Mouse (Mus musculus): ENCODE data around the gene C9orf72. TPM values are rescaled to one million over a fixed set of nuclear protein-coding genes. Genes with fewer than 3 reads are reported as not detected.
A peak's percentile ranks its signal among the peaks of the same experiment; 100 is the strongest.

The C9orf72 gene
- total RNA-seq, 2 experiments from 2014 or later = 8.9 to 9.0 TPM

DNA sequence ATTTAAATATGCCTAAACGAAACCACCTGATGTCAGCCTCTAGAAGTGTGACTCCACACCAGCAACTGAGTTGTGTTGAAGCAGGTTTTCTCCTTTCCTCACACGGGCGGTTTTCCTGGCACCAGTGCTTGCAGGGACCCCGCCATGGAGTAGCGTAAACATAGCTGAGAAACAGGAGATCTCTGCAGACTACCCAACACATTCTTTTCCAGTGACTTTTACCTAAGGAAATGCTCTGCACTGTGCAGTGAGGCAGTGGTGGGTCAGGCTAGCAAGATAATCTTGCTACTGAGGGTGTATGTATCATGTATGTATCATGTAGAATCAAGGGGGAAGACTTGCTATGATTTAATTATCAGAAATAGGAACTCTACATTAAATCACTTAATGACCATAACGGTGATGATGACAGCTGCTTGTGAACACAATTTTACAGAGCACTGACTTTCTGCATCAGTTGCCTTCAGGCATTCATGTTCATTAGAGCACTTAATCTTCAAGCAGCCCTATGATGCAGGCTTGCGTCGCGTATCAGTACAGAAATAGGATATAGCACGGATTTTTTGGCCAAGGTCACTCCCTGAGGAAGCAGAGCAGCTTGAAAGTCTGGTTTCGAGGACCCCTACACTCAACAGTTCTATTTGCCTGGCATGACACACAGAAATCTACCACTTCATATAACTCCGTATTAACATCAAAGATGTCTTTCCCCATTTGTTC, 47.9 kb downstream of the C9orf72 start:
- DNase-seq (ENCODE audit: low spot score in 2 of 2) = no peak

DNA sequence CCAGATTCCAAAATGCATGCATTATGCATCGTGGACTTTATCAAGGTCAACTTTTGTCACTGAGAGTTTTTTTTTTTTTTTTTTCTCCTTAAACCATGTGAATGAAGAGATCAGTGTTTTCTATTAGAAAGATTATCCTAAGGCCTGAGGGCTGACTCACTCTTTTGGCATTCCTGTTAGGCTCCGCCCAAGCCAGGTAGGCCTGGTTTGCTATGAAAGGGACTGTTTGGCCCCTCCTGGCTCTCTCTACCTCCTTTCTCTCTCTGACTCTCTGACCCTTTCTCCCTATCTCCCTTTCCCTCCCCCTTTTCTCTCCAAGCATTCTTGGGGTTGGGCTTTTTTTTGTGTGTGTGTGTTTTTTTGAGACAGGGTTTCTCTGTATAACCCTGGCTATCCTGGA, 50.4 kb downstream of the C9orf72 start:
- DNase-seq (ENCODE audit: low spot score in 2 of 2) = no peak

DNA sequence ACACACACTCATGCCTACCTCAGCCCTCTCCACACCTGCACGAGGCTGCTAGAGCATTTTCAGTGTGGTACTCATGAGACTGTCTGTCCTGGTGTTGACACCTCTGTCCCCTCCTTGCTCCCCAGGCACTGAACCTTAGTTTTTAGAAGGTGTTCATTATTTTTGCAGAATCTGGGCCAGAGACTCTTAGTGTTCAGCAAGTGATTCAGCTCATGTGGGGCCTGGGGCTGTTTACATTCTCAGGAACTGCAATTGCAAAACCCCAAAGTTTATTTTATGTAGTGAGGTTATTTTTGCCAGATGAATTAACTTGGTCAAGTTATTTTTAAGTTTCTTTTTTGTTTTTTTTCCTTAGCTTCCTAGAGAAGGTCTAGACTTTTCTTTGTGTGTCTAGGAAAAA, 52.4 kb downstream of the C9orf72 start:
- DNase-seq (ENCODE audit: low spot score in 2 of 2) = no peak

DNA sequence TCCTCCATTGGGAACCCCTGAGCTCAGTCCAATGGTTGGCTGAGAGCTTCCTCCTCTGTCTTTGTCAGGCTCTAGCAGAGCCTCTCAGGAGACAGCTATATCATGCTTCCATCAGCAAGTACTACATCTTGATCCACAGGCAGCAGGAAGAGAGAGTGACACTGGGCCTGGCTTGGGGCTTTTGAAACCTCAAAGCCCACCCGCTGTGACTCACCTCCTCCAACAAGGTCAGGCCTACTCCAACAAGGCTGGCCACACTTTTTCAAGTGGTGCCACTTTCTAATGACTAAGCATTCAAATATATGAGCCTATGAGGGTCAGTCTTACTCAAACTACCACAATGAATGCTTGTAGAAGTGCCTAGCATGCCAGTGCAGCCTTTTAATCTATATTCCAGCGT, 53.5 kb downstream of the C9orf72 start:
- DNase-seq (ENCODE audit: low spot score in 2 of 2) = no peak

DNA sequence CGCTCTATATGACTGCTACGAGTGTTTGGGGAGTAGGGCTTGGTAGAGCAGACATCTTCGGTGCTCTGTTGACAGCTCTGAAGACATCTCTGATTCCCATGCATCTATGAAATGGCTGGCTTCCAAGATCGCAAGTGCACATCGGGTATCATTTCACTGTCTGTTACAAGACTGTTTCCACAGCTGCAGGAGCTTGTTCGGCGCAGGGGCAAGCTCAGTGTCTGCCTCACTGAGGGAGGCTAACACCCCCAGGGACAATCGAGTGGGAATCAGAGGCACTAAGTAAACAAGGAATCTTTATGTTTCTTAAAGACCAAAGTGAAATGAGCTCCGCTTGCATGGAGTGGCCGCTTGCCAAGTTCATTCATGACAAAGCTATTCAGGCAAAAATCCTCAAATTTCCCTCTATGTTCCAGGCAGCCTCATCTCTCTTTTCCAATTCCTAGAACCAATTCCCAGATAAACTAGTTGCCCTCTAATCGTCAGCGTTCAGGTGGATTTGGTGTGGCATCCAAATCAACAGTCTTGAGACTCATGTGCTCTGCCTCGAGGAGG, 56.3 kb downstream of the C9orf72 start:
- peak in 1 of 2 experiments; percentile 17 for DNase-seq (ENCODE audit: low spot score in 2 of 2)

DNA sequence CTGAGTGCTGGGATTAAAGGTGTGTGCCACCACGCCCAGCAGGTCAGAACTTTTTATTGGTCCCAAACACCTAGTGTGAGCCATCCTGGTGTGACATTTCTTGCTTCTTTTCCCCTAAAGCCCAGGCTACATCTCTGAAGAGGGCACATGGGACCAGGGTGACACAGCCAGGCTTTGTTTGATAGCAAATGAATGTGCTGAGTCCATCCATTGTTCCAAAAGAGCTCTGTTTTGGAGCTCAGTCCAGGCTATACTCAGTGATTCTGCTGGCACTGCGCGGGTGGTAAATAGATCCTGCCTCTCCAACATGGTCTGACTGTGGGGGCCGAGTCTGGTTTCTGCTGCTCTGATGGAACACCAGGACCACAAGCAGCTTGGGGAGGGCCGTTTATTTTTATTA, 58.1 kb downstream of the C9orf72 start:
- no peak for DNase-seq (ENCODE audit: low spot score in 2 of 2)

DNA sequence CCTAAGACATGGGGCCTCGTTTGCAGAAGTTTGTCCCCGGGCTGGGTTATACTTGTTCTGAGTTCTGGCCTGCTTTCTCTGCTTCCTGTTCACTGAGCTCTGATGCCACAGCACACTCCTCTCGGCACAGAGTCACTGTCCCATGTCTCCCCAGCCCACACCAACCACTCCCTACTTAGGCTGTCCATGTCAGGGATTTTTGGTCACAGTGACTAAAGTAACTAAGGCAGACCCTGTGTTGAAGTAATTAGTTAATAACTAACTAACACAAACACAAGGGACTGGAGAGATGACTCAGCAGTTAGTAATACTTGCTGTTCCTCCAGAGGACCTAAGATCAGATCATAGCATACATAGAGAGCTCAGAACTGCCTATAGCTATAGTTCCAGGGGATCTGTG, 60.0 kb downstream of the C9orf72 start:
- no peak for DNase-seq (ENCODE audit: low spot score in 2 of 2)

DNA sequence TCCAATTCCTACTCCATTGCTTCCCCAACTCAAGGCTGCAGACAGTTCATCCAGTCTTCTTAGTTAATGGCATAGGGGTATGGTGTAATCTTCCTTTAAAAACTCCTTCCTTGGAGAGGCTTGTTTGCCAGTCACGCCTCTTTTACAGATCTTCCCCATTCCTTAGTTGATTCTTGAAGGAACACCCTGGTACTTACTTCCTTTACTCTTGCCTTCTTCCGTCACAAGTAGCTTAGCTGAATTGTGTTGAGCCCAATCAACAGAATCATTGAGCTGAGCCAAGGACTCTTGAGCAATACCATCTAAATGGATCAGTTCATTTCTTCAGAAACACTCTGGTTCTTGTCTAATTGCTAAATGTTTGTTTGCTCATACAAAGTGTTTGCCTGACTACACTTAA, 60.7 kb downstream of the C9orf72 start:
- no peak for DNase-seq (ENCODE audit: low spot score in 2 of 2)

DNA sequence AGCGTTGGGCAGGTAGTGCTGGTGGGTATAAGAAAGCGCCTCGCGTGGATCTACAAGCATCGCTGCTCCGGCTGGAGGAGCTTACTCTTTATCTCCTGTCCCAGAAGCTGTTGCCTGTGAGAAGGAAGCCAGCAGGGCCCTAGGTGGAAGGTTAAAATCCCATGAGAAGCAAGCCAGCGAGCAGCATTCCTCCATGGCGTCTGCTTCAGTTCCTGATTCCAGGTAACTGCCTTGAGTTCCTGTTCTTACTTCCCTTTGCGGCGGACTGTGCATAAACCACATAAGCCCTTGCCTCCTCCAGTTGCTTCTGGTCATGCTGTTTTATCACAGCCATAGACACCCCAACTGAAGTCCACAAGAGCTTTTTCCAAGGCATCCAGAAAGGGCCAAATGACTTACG, 68.2 kb downstream of the C9orf72 start:
- DNase-seq (ENCODE audit: low spot score in 2 of 2) = no peak

DNA sequence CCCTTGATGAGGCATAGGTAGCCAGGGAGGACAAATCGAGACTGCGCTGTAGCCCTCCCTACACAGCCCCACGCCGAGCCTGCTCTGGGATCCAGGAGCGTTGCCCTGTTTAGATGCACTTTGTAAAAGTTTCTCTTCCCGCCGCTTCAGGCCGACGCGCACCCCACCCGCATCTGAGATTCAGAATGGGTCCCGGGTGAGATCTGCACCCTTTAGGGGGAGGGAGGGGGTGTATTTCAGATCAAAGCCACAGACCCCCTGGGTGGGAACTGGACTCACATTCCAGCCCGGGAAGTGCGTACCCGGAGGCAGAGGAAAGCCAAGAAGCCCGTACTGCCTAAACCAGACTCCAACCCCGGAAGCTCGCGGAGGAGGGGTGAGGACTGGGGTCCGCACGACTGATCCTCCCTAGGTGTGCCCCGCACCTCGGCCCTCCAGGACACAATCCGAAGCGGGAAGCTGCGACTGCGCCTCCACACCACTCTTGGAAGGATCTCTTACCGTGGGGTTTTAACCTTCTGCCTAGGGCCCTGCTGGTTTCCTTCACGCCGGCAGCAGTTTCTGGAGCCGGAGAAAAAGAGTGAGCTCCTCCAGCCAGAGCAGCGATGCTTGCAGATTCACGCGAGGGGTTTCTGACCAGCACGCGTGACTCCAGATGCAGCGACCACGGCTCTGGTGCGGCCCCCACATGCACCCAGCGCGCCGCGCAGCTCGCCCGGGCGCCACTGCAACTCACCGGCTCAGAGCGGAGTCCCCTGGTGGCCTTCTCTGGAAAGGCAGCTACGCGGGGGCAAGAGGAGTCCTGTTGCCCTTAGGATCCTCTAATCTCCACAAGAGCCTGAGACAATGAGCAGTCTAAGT, 69.0 kb downstream of the C9orf72 start, which contains the start of gene Mob3b:
Mob3b (minus strand) TSS at position 734 of the 861 bp plus-strand sequence.
- DNase-seq (ENCODE audit: low spot score in 2 of 2) = peak; percentile 76 to 87

DNA sequence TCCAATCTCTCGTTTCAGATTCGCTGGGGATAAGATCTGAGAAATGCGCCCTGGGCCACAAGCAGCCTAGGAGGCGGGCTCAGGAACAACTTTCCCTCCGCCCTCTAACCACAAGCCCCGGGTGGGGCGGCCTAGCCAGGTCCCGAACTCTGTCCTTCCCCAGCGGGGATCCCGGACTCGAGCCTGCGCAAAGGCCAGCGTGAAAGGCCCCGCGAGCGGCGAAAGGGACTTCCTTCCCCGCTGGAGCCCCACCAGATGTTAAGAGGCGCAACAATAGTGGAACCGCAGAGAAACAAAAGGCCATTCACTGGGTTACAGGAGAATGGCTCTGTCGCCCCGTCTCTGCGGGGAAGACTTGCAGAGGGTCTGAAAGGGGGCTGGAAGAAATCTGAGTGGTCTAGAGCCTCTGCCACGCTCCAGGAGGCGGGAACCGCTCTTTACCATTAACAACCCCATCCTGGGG, 69.8 kb downstream of the C9orf72 start:
- peak; percentile 28 to 53 for DNase-seq (ENCODE audit: low spot score in 2 of 2)

DNA sequence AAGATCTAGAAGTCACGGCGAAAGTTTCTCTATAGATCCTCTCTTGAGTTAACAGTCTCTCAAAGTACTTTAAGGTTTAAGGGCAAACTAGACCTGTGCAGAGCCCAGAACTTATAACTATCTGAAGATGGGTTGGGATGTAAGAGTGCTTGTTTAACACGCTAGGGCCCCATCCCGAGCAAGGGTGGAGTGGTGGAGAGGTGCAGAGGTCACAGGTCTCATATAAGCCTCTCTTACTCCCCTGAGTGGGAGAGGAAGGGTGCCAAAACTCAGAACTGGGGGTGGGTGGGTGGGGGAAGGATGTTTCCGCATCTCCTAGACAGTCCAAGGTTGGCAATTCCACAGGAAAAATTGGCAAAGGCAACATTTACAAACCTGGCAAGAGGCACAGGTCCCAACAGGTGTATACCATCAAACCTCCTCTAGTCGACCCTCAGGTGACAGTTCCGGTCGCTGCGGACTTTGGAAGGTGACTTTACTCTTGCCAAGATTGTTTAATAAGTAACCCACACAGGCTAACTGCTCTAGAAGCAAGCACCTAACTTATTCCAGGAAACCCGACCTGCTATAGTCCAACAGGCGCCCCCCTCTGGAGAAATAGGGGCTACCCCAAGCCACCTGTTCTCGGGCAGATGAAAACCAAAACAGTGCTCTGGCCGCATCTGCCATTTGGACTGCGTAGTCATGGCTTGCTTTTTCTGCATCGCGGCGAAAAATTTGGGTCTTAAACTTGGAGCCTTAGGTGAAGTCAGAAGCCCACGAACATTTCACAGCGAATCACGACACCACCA, 70.6 kb downstream of the C9orf72 start:
- no peak for DNase-seq (ENCODE audit: low spot score in 2 of 2)

DNA sequence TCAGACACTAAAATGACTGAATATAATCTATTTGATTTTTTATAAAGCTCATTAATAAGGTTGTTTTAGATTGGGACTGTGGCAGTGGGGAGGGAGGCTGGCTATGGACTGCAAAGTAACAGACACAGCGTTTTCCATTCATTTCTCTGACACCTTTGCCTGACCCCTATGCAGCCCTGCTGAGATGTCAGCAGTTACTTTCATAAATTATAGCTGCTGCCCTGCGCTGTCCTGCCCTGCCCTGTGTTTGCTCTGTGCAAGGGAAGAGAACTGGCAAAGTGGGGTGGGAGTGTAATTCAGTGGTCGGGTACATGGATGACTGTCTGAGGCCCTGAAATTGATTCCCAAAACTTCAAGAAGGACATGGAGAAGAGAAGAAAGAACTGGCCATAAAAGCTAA, 71.9 kb downstream of the C9orf72 start:
- no peak for DNase-seq (ENCODE audit: low spot score in 2 of 2)

DNA sequence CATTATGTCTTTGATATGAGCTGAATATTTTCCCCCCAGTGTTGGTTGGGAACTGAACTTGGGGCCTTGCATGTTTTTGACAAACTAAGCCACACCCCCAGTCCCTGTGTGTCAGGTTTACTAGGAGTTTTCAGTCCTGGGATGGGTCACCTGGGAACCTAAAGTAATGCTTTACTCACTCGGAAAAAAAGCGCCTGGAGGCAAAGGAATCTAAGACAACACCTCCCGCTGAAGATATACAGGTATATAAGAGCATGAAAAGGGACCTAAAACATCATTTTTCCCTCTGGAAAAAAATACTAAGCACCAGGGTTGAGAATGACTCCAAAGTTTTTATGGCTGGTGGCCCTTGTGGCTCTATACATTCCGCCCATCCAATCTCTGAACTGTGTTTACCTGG, 74.2 kb downstream of the C9orf72 start, which contains the start of gene Ifnk:
Ifnk (plus strand) TSS at position 301 of the 400 bp plus-strand sequence.
- DNase-seq (ENCODE audit: low spot score in 2 of 2) = no peak

DNA sequence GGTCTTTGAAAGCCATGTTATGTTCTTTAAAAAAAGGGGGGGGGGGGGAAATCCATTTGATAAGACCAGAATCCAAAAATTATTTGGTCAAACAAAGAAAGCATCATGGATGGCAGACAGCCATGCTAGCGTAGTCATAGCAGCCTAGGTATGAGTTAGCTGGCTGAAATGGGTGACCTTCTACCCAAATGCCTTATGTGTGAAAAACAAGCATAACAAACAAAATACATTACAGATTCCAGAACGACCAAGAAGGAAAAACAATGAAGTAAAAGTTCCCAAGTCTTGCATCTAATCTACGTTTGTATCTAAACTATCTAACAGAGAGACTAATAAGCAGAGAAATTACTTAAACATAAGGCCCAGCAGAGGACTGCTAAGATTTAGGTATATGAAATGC, 75.3 kb downstream of the C9orf72 start:
- no peak for DNase-seq (ENCODE audit: low spot score in 2 of 2)

DNA sequence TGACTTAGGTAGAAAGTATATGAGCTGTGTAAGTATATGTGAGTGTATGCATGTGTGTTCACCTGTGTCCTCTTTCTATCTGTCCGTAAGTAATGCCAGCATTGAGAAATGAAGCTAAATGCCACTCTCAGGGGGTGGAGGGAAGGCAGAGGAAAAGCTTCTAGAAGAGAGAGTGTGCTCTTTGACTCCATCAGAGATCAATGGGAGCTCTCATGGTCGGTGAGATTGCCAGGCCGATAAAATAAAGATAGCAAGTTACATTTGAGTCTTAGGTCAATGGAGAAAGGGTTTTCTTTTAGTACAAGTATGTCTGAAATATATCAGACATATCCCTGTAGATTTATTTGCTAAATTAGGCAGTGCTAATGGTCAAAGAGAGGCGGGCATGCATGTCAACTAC, 77.6 kb downstream of the C9orf72 start:
- no peak for DNase-seq (ENCODE audit: low spot score in 2 of 2)

DNA sequence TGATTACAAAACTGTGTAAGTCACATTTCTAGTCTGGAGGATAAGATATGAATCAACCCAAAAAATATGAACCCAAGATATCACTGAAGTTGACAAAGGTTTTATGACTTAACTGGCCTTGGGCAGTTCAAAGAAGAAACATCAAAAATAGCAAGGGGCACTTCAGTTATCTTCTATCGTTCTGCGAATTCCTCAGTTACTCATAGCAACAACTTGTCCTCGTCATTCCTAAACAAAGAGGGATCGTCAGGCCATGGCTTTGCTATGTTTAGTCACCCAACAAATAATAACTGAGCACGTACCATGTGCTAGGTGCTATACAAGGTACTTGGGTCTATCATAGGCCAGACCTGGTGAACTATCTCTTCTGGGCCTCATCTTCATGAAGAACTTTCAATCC, 79.4 kb downstream of the C9orf72 start:
- DNase-seq (ENCODE audit: low spot score in 2 of 2) = no peak

DNA sequence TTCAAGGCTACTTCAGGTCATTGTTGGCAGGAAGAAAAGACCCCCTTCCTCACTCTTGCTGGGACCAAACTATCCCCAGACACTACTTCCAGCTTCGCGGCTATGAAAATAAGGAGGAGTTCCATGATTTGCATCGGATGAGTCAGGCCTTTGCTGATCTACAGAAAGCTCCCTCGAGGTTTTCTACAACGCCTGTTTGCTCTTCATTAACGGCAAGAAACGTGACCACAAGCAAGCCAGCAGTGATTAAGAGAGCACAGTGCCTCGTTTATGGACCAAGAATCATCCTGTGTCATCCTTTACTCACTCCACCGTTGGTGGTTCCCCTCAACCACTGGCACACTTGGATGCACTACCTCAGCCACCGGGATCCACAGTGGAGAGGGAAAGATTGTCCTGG, 80.2 kb downstream of the C9orf72 start:
- no peak for DNase-seq (ENCODE audit: low spot score in 2 of 2)

DNA sequence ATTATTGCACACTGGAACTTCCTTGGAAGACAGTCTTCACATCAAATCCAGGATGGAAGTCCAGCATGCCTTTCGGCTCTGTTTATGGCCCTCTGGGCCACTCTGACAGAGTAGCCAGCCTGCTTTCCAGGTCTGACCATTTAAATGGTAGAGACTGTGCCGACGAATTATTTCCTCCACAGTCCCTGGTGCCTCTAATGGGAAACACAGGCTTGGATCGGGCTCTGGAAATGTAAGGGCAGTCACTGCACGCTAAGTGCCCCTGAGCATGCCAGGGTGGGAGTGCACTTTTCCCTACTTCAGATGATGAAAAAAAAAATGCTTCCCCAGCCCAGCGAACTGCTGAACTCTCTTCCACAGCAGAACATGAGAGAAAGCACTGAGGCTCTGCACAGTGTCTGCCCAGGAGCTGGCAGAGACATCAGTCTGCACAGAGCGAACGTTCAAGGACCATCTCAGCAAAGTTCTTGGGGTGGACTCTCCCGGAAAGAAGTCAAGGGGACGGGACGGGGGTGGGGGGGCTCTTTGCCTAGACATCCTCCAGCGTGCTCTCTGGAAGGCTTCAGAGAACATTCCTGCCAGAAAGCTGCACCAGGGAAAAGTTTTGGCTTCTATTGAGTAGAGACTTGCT, 82.4 kb downstream of the C9orf72 start:
- peak in 1 of 2 experiments; percentile 17 for DNase-seq (ENCODE audit: low spot score in 2 of 2)
